Mouse (Mus musculus) bone marrow macrophage, adult 2 months (primary cell): ENCODE data around the gene Morn5.

Experiments used
- CTCF ChIP-seq: IDR thresholded peaks from 2 replicates; pipeline ENCODE4 v1.5.1; 2012; ENCODE audit warnings: low read depth, mild to moderate bottlenecking, low read length, moderate library complexity
- POLR2A ChIP-seq: IDR thresholded peaks from 2 replicates; pipeline ENCODE4 v1.6.1; 2012; ENCODE audit warnings: mild to moderate bottlenecking, low read depth, low read length, borderline replicate concordance

GRCm38 (mm10) chr2:36061409-36061808 is 12.2 kb downstream of the Morn5 start:
- TF ChIP-seq POLR2A (no peak), CTCF (no peak)
